Mouse (Mus musculus): ENCODE data around the gene Fermt1. TPM values are rescaled to one million over a fixed set of nuclear protein-coding genes. Genes with fewer than 3 reads are reported as not detected.

The Fermt1 gene
- total RNA-seq, 2 experiments from 2014 or later: not detected

- DNase-seq: no peak
- intact Hi-C loops (cut with DNase I): no loop called here
Measured at GRCm38 (mm10) chr2:132923290-132924085, 22.2 kb downstream of the Fermt1 start.

- DNase-seq: no peak
- intact Hi-C loops (cut with DNase I): no loop called here
Measured at GRCm38 (mm10) chr2:132922076-132922873, 23.4 kb downstream of the Fermt1 start.

GRCm38 (mm10) chr2:132914785-132915184 is 30.9 kb downstream of the Fermt1 start:
- intact Hi-C loops (cut with DNase I): no loop called here
- no peak for DNase-seq

GRCm38 (mm10) chr2:132906763-132907162 is 38.9 kb downstream of the Fermt1 start:
- DNase-seq: no peak
- intact Hi-C loops (cut with DNase I): no loop called here

GRCm38 (mm10) chr2:132904961-132905360 is 40.7 kb downstream of the Fermt1 start:
- no peak for DNase-seq
- intact Hi-C loops (cut with DNase I): loop anchor here (5.0 kb wide), 2 partner anchors 58 to 388 kb away; partner anchors contain the start of gene Crls1

GRCm38 (mm10) chr2:132903498-132903897 is 42.2 kb downstream of the Fermt1 start:
- DNase-seq: no peak
- intact Hi-C loops (cut with DNase I): loop anchor here (5.0 kb wide), 2 partner anchors 56 to 386 kb away; partner anchors contain the start of gene Crls1

GRCm38 (mm10) chr2:132902056-132902455 is 43.6 kb downstream of the Fermt1 start:
- intact Hi-C loops (cut with DNase I): loop anchor here (5.0 kb wide), 2 partner anchors 55 to 385 kb away; partner anchors contain the start of gene Crls1
- no peak for DNase-seq

GRCm38 (mm10) chr2:132901636-132902035 is 44.1 kb downstream of the Fermt1 start:
- intact Hi-C loops (cut with DNase I): loop anchor here (5.0 kb wide), 2 partner anchors 54 to 384 kb away; partner anchors contain the start of gene Crls1
- DNase-seq: no peak

GRCm38 (mm10) chr2:132900596-132900995 is 45.1 kb downstream of the Fermt1 start:
- no peak for DNase-seq
- intact Hi-C loops (cut with DNase I): loop anchor here (5.0 kb wide), 2 partner anchors 53 to 383 kb away; partner anchors contain the start of gene Crls1

GRCm38 (mm10) chr2:132898211-132898610 is 47.5 kb downstream of the Fermt1 start:
- intact Hi-C loops (cut with DNase I): no loop called here

GRCm38 (mm10) chr2:132893826-132894225 is 51.9 kb downstream of the Fermt1 start:
- intact Hi-C loops (cut with DNase I): no loop called here
- DNase-seq: no peak

More at GRCm38 (mm10) chr2:132898211-132898610, 47.5 kb downstream of the Fermt1 start:
- no peak for DNase-seq

GRCm38 (mm10) chr2:132885312-132885711 is 60.4 kb downstream of the Fermt1 start:
- no peak for DNase-seq
- intact Hi-C loops (cut with DNase I): no loop called here

GRCm38 (mm10) chr2:132884303-132884967 is 61.3 kb downstream of the Fermt1 start:
- intact Hi-C loops (cut with DNase I): no loop called here
- no peak for DNase-seq

- intact Hi-C loops (cut with DNase I): no loop called here
- DNase-seq: no peak
Measured at GRCm38 (mm10) chr2:132880844-132881645, 64.7 kb downstream of the Fermt1 start, which contains the start of gene Lrrn4. Gene Lrrn4, minus strand, starts transcription at chr2:132880891.

GRCm38 (mm10) chr2:132879261-132880044 is 66.3 kb downstream of the Fermt1 start:
- intact Hi-C loops (cut with DNase I): no loop called here
- no peak for DNase-seq

- intact Hi-C loops (cut with DNase I): no loop called here
- no peak for DNase-seq
Measured at GRCm38 (mm10) chr2:132876991-132877390, 68.7 kb downstream of the Fermt1 start.

GRCm38 (mm10) chr2:132873657-132874326 is 71.9 kb downstream of the Fermt1 start:
- DNase-seq: no peak
- intact Hi-C loops (cut with DNase I): no loop called here

GRCm38 (mm10) chr2:132871663-132872062 is 74.0 kb downstream of the Fermt1 start:
- intact Hi-C loops (cut with DNase I): no loop called here

More at GRCm38 (mm10) chr2:132871663-132872062, 74.0 kb downstream of the Fermt1 start:
- no peak for DNase-seq

Data from gastrocnemius, postnatal 36 days (tissue).